Mouse (Mus musculus) G1E-ER4 (cell line): ENCODE measurements at regions not wholly inside any gene's neighbourhood (a gene's known extent, or its start where the extent isn't known, plus 50 kb on each side); places are given as distances from the start of the nearest gene placed in this dataset.

Source experiments
- GATA1 ChIP-seq: IDR thresholded peaks from one replicate; pipeline ENCODE4 v1.8.0; 2012; ENCODE audit warnings: low read length, inconsistent platforms

DNA sequence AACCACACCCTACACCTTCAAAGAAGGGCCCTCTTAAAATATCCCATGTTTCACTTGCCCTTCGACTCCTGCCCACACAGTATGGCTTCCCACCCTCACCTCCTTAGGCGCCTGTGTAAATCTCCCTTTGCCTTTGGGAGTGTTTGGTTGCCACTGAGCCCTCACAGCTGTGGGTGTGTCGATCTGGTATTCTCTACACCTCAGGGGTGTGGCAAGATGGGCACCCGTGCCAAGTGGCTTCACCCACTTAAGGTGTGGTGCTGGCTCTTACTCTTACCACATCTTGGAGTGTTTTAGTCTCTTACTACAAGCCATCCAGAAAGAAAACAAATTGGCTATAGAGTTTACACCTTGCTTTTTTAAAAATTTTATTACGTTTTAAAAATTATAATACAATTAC, 205.3 kb upstream of the Prdm1 start:
- no peak for TF ChIP-seq GATA1

- TF ChIP-seq GATA1, result no peak
These were observed 202.4 kb upstream of the Prdm1 start for GRCm38 (mm10) chr10:44730721-44731120.

- TF ChIP-seq GATA1, result no peak
These were observed 200.7 kb upstream of the Prdm1 start for GRCm38 (mm10) chr10:44728963-44729362.

- no peak for TF ChIP-seq GATA1
These were observed 196.3 kb upstream of the Prdm1 start for GRCm38 (mm10) chr10:44724575-44724974.

DNA sequence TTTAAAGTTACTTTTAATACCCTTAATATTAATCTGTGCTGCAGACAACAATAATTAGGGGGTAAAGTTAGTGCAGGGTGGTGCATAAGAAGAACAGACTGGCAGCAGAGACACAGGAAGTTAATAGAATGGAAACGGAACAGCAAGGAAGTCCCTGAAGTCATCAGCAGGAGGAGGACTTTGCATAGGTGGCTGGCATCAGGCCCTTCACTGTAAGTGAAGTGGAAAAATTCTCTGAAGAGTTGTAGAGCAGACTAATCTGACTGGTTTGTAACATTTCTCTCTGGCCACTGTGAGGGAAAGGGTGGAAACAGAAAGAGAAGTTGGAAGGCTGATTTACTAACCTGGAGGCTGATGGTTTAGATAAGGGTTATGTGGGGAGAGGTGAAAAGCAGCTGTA, 195.5 kb upstream of the Prdm1 start:
- no peak for TF ChIP-seq GATA1

- no peak for TF ChIP-seq GATA1
These were observed 195.0 kb upstream of the Prdm1 start for GRCm38 (mm10) chr10:44723321-44723720.

GRCm38 (mm10) chr10:44721670-44722069, 193.4 kb upstream of the Prdm1 start:
- TF ChIP-seq GATA1, result no peak

- TF ChIP-seq GATA1, result no peak
These were observed 188.3 kb upstream of the Prdm1 start for GRCm38 (mm10) chr10:44716612-44717011.

DNA sequence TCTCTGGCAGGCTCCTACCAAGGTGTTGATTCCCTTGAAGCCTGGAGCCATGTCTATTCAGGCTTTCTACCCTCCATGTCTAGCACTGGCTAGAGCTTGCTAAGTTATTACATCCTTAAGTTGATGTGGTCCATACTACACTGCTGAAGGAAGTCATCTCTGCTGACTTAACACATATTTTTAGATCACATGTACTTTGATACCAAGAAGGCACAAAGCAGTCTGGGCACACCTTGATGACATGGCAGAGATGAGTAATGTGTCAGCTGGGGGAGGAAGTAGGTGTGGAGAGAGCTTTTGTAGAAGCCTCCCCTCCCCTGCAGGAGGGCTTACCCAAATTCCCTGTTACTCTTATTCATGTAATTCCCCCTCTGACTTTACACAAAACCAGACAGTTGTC, 187.6 kb upstream of the Prdm1 start:
- TF ChIP-seq GATA1, result no peak

GRCm38 (mm10) chr10:44708830-44709229, 180.5 kb upstream of the Prdm1 start:
- TF ChIP-seq GATA1, result no peak

GRCm38 (mm10) chr10:44704143-44704542, 175.8 kb upstream of the Prdm1 start:
- no peak for TF ChIP-seq GATA1

DNA sequence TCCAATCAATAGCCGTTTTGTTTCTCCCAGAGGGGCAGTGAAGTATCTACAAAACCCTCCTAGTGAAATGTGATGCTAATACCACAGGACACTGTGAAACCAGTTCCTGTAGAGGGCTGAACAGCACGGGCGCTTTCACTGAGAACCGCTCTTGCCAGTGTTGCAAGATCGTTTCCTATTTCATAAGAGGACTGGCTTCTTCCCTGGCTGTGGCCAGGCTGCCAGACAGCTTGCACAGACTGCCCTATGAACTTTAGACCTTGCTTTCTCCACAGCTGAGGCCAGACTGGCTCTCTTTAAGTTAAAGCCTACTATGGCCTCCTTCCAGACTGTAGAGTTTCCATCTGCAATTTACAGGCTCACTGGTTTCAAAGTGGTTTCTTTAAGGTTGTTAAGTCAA, 173.8 kb upstream of the Prdm1 start:
- no peak for TF ChIP-seq GATA1

DNA sequence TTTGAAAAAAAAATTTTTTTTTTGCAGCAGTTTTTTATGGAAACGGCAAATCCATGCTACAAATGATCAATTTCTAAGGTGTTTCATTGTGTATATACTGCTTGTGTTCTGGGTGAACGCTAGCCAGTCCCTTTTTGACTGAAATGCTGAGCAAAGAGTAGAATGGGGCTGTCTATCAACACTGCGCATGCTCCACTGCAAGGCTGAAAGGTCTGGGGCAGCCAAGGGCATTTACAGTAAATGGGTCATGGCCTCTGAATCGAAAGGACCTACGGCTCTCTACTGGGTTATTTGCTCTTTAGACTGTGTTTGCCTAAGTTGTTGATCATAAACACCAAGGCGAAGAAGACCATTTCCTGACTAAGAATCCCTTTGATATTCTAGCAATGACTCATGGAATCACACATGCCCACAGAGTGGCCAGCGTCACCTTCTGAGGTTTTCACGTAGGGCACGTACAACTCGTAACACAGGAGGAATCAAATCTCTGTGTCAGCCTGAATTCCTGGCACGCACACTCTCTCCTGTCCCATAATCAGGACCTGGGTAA, 171.8 kb upstream of the Prdm1 start:
- TF ChIP-seq GATA1, result no peak

DNA sequence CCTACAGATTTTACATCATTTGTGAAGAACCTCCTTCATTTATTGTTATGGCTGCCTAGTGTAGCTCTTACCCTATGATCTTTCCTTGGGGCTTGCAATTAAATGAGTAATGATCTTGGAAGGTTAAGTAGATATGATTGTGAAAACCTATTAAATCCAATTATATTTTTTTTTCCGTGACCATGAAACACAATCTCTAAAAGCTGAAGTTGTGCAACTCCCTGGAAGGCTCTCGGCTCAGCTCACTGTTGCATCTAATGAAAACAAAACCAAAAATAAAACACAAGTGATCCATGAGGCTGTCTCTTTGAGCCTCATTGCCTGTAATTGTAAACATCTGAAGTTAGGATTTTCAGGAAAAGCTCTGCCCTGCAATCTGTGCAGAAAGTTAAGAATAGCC, 169.7 kb upstream of the Prdm1 start:
- no peak for TF ChIP-seq GATA1

- no peak for TF ChIP-seq GATA1
These were observed 168.7 kb upstream of the Prdm1 start for GRCm38 (mm10) chr10:44696973-44697372.

DNA sequence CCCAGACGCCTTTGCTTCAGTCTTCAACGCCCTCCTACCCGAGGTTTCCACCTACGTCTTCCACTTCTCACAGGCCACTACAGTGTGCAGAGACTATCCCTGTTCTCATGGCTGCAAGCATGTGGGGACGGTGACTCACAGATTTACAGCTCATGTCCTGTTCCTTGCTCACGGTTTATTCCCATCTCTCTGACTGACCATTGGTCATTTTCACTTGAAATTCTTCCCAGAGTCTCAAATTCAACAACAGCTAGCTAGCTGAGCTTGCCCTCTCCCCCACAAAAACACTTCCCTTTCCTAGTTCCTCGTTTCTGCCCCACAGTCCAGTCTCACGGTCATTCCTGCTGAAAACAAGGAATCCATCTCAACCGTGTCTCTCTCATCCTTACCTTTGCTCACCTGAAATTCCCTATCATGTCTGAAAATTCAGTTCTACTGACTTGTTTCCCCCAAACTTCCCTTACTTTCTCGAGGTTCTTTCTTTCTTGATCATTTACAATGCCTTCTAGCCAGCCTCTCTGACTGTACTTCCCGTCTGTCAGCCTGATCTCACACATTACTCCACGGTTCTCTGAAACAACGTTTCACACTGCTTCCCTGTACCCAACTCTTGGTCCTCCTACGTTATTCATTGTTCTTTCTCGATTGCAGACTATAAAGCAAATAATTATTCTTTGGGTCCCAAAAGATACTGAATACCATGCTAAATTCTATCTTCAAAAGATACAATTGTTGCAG, 163.5 kb upstream of the Prdm1 start:
- TF ChIP-seq GATA1, result no peak

DNA sequence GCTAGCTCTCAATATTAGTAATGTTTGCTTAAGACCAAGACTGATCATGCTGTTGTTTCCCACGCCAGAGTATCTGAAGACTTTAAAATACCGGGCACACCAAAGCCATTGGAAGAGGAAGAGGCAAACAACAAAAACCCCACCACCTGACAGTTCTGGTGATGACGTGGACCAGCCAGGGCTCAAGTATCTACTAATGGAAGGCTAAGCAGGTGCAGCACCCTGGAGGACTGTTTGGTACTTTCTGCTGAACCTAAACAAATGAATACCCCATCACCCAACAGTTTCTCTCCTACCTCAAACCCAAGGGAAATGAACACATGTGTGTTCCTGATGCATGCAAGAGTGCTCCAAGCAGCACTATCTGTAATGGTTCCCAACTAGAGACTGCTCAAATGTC, 160.3 kb upstream of the Prdm1 start:
- TF ChIP-seq GATA1, result no peak
